21 mouse cellular contexts compared by ENCODE assay signal in the genomic region with DNA sequence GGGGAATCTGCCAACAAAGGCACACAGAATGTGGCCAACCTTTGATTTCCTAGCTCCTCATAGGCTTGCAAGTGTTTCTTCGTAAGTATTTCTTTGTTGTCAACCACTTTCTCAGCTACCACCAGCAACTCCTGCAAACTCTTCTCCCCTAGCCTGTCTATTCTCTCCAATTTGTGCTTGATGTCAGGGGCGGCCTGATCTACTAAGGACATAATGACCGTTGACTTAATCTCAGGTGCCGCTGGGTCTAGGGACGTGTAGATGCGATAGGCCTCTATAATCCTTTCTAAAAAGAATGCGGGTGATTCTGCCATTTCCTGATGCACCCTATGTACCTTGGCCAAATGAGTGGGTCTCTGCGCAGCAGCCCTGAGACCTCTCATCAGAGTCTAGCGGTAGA. TPM values are rescaled to one million over a fixed set of nuclear protein-coding genes. Genes with fewer than 3 reads are reported as not detected.
DNase-seq lines count a peak whose midpoint lies in the region; ATAC-seq and TF ChIP-seq lines count a peak whose summit lies in the region.
"Had no signal": no experiment of that assay in that cellular context is flagged by ENCODE, and none has a peak within 500 bp of the region (broad histone marks: within the 10 kb centered on the region; RNA-seq: fewer than 3 reads in every experiment).

No protein-coding gene starts in this region.

- no peak for TF ChIP-seq CTCF in heart, adult 2 months (IDR thresholded peaks at IDR 0.05)
- no peak for TF ChIP-seq CTCF in liver, postnatal 0 days (IDR thresholded peaks at IDR 0.05; ENCODE audit: low read depth)

- no peaks in the 10 kb centered on the region for H3K27me3 ChIP-seq in heart, embryonic 12.5 days (replicated peaks)
- H3K27me3 ChIP-seq in heart, embryonic 10.5 days (ENCODE audit: insufficient read depth, poor library complexity, severe bottlenecking) = no peaks in the 10 kb centered on the region
- no peaks in the 10 kb centered on the region for H3K27me3 ChIP-seq in heart, adult 2 months (ENCODE audit: control insufficient read depth, insufficient read depth, low read length)
- no peaks in the 10 kb centered on the region for H3K27me3 ChIP-seq in liver, embryonic 11.5 days (replicated peaks; ENCODE audit: control insufficient read depth, insufficient read depth, low read length)
- no peaks in the 10 kb centered on the region for H3K27me3 ChIP-seq in liver, postnatal 0 days (ENCODE audit: insufficient read depth, low read length)
- H3K27me3 ChIP-seq in midbrain, embryonic 11.5 days (ENCODE audit: control insufficient read depth, insufficient read depth, low read length) = no peaks in the 10 kb centered on the region
- no peaks in the 10 kb centered on the region for H3K27me3 ChIP-seq in midbrain, embryonic 14.5 days (ENCODE audit: control insufficient read depth, insufficient read depth, low read length)
- H3K27me3 ChIP-seq: Patski had no signal

- no peaks in the 10 kb centered on the region for H3K79me2 ChIP-seq in heart, adult 2 months (replicated peaks; ENCODE audit: control insufficient read depth, insufficient read depth, low read length)

- peaks cover 25% of the 10 kb centered on the region for H3K36me3 ChIP-seq in heart, embryonic 12.5 days
- H3K36me3 ChIP-seq in heart, embryonic 10.5 days = peaks cover 23% of the 10 kb centered on the region; the same call in 1 of the 2 replicates
- no peaks in the 10 kb centered on the region for H3K36me3 ChIP-seq in heart, adult 2 months (ENCODE audit: control insufficient read depth, insufficient read depth, low read length)
- no peaks in the 10 kb centered on the region for H3K36me3 ChIP-seq in liver, embryonic 11.5 days (ENCODE audit: control insufficient read depth, insufficient read depth, low read length)
- peaks cover 4% of the 10 kb centered on the region; the same call in 1 of the 2 replicates for H3K36me3 ChIP-seq in liver, postnatal 0 days (replicated peaks; ENCODE audit: insufficient read depth, low read length)
- no peaks in the 10 kb centered on the region; the same call in 1 of the 2 replicates for H3K36me3 ChIP-seq in midbrain, embryonic 11.5 days (ENCODE audit: control insufficient read depth, insufficient read depth, low read length)
- H3K36me3 ChIP-seq in midbrain, embryonic 14.5 days (ENCODE audit: control insufficient read depth, insufficient read depth, low read length) = no peaks in the 10 kb centered on the region

- 95% methylated on average over 9 of the region's 9 CpGs for WGBS in heart, embryonic 12.5 days
- WGBS in heart, embryonic 10.5 days = 93% methylated on average over 9 of the region's 9 CpGs
- 96% methylated on average over 9 of the region's 9 CpGs for WGBS in heart, adult 2 months
- WGBS in liver, embryonic 11.5 days = 97% methylated on average over 9 of the region's 9 CpGs
- WGBS in liver, postnatal 0 days (ENCODE audit: insufficient replicate concordance) = 93% methylated on average over 9 of the region's 9 CpGs
- WGBS in midbrain, embryonic 11.5 days = 96% methylated on average over 9 of the region's 9 CpGs
- 96% methylated on average over 9 of the region's 9 CpGs for WGBS in midbrain, embryonic 14.5 days

- no peak overlapping the region for H3K27ac ChIP-seq in heart, embryonic 12.5 days (ENCODE audit: poor library complexity, severe bottlenecking)
- H3K27ac ChIP-seq in heart, embryonic 10.5 days = no peak overlapping the region
- H3K27ac ChIP-seq in heart, adult 2 months = no peak overlapping the region
- no peak overlapping the region for H3K27ac ChIP-seq in liver, embryonic 11.5 days (ENCODE audit: low read depth, low read length)
- H3K27ac ChIP-seq in liver, postnatal 0 days (ENCODE audit: low read depth) = no peak overlapping the region
- H3K27ac ChIP-seq in midbrain, embryonic 11.5 days (ENCODE audit: low read depth, low read length) = no peak overlapping the region
- no peak overlapping the region for H3K27ac ChIP-seq in midbrain, embryonic 14.5 days (replicated peaks; ENCODE audit: low read depth, low read length)

- no peak overlapping the region for H3K4me2 ChIP-seq in heart, embryonic 12.5 days
- no peak overlapping the region for H3K4me2 ChIP-seq in liver, embryonic 11.5 days
- no peak overlapping the region for H3K4me2 ChIP-seq in liver, postnatal 0 days (ENCODE audit: low read depth, low read length)
- H3K4me2 ChIP-seq in midbrain, embryonic 11.5 days = no peak overlapping the region
- no peak overlapping the region for H3K4me2 ChIP-seq in midbrain, embryonic 14.5 days (ENCODE audit: low read length)

- TF ChIP-seq POLR2A in heart, adult 2 months (IDR thresholded peaks at IDR 0.05; ENCODE audit: insufficient read depth, low read depth, low read length) = no peak

- peaks cover 39% of the 10 kb centered on the region for H3K9me3 ChIP-seq in heart, embryonic 12.5 days (replicated peaks)
- peaks cover 13% of the 10 kb centered on the region; the same call in 1 of the 2 replicates for H3K9me3 ChIP-seq in heart, embryonic 10.5 days
- H3K9me3 ChIP-seq in liver, embryonic 11.5 days (ENCODE audit: control insufficient read depth, low read length) = peaks cover 25% of the 10 kb centered on the region; the same call in 1 of the 2 replicates
- H3K9me3 ChIP-seq in liver, postnatal 0 days (ENCODE audit: low read length) = peaks cover 23% of the 10 kb centered on the region
- H3K9me3 ChIP-seq in midbrain, embryonic 11.5 days (ENCODE audit: control insufficient read depth, low read length) = peaks cover 25% of the 10 kb centered on the region; the same call in 1 of the 2 replicates
- H3K9me3 ChIP-seq in midbrain, embryonic 14.5 days (ENCODE audit: control insufficient read depth, low read length) = peaks cover 24% of the 10 kb centered on the region

- ATAC-seq in heart, embryonic 12.5 days (ENCODE audit: insufficient number of reproducible peaks, low FRiP score) = no peak
- ATAC-seq in liver, embryonic 11.5 days (replicated peaks; ENCODE audit: low FRiP score) = no peak
- ATAC-seq in liver, postnatal 0 days = no peak
- ATAC-seq in midbrain, embryonic 11.5 days (ENCODE audit: low FRiP score) = no peak
- no peak for ATAC-seq in midbrain, embryonic 14.5 days (ENCODE audit: low FRiP score, low TSS enrichment)
- ATAC-seq: activated CD4-positive, CD25-positive, alpha-beta regulatory T cell, adult 4 months; CD4-positive, CD25-positive, alpha-beta regulatory T cell, adult 4 months; Patski had no signal

- intact Hi-C loops in heart, adult 2 months (cut with DNase I) = loop anchor here (10.0 kb wide), 1 partner anchor 427 kb away; no protein-coding TSS in a partner anchor

- no peak for TF ChIP-seq EP300 in heart, adult 2 months (IDR thresholded peaks at IDR 0.05; ENCODE audit: insufficient read depth, low read depth, low read length)
- no peak for TF ChIP-seq EP300 in liver, postnatal 0 days (IDR thresholded peaks at IDR 0.05; ENCODE audit: low read depth)

- H3K9ac ChIP-seq in heart, embryonic 12.5 days = no peak overlapping the region
- no peak overlapping the region for H3K9ac ChIP-seq in heart, adult 2 months (ENCODE audit: low read depth, low read length)
- no peak overlapping the region for H3K9ac ChIP-seq in liver, embryonic 11.5 days (ENCODE audit: low read depth, low read length)
- no peak overlapping the region for H3K9ac ChIP-seq in liver, postnatal 0 days (replicated peaks)
- H3K9ac ChIP-seq in midbrain, embryonic 11.5 days (ENCODE audit: low read length) = no peak overlapping the region
- H3K9ac ChIP-seq in midbrain, embryonic 14.5 days (replicated peaks; ENCODE audit: low read length) = no peak overlapping the region

- H3K4me3 ChIP-seq in heart, embryonic 12.5 days = no peak overlapping the region
- no peak overlapping the region for H3K4me3 ChIP-seq in heart, embryonic 10.5 days
- no peak overlapping the region for H3K4me3 ChIP-seq in heart, adult 2 months
- H3K4me3 ChIP-seq in liver, embryonic 11.5 days (ENCODE audit: low read depth, low read length) = no peak overlapping the region
- no peak overlapping the region for H3K4me3 ChIP-seq in liver, postnatal 0 days (ENCODE audit: low read depth, low read length)
- no peak overlapping the region for H3K4me3 ChIP-seq in midbrain, embryonic 11.5 days (ENCODE audit: low read depth, low read length)
- H3K4me3 ChIP-seq in midbrain, embryonic 14.5 days (replicated peaks; ENCODE audit: low read depth, low read length) = no peak overlapping the region

- H3K4me1 ChIP-seq in heart, embryonic 12.5 days (replicated peaks) = peaks cover 3% of the 10 kb centered on the region; the same call in 1 of the 2 replicates
- H3K4me1 ChIP-seq in heart, embryonic 10.5 days = peaks cover 10% of the 10 kb centered on the region
- H3K4me1 ChIP-seq in heart, adult 2 months (ENCODE audit: control insufficient read depth, insufficient read depth, low read length) = peaks cover 4% of the 10 kb centered on the region
- H3K4me1 ChIP-seq in liver, embryonic 11.5 days (replicated peaks; ENCODE audit: control insufficient read depth, insufficient read depth, low read length) = no peaks in the 10 kb centered on the region
- H3K4me1 ChIP-seq in liver, postnatal 0 days (ENCODE audit: insufficient read depth) = peaks cover 7% of the 10 kb centered on the region
- peaks cover 7% of the 10 kb centered on the region; the same call in 1 of the 2 replicates for H3K4me1 ChIP-seq in midbrain, embryonic 11.5 days (ENCODE audit: control insufficient read depth, insufficient read depth, low read length)
- H3K4me1 ChIP-seq in midbrain, embryonic 14.5 days (ENCODE audit: control insufficient read depth, insufficient read depth, low read length) = peaks cover 7% of the 10 kb centered on the region; the same call in 1 of the 2 replicates

- DNase-seq in heart, adult 11 months = peak; percentile 83
- peak; percentile 54 for DNase-seq in heart, embryonic 10.5 days (ENCODE audit: low spot score)
- no peak for DNase-seq in heart, adult 2 months
- DNase-seq in liver, embryonic 11.5 days (ENCODE audit: low spot score) = peak; percentile 16
- no peak for DNase-seq in liver, postnatal 0 days
- DNase-seq in midbrain, embryonic 11.5 days (ENCODE audit: low spot score, missing footprints) = peak; percentile 59
- no peak for DNase-seq in midbrain, embryonic 14.5 days
- DNase-seq: adrenal gland, adult 2 months; adrenal gland, adult 8-10 months; adrenal gland, postnatal 10 days; adrenal gland, postnatal 14 days; adrenal gland, postnatal 25 days; adrenal gland, postnatal 36 days; B cell, adult 2 months; cerebellum, adult 11 months; cerebellum, adult 11-12 months had no signal

RNA-seq across cellular contexts. Expression of gene Ccdc115, which starts 8.0 kb away (rescaled TPM):
- polyA plus RNA-seq in heart, embryonic 12.5 days (2016; fragmentation: Nextera tagmentation; extraction: Ambion mirVana) = 45.9 and 46.6 TPM in 2 replicates
- polyA plus RNA-seq in heart, embryonic 10.5 days (2016; fragmentation: Nextera tagmentation; extraction: Ambion mirVana) = 52.5 and 60.2 TPM in 2 replicates
- 10 to 100 TPM; 15.1 to 15.2 TPM for total RNA-seq in heart, adult 2 months (2021)
- polyA plus RNA-seq in heart, adult 2 months (2012; rRNA removed) = 15.5 and 17.8 TPM in 2 replicates
- polyA plus RNA-seq in liver, embryonic 11.5 days (2014; fragmentation: Nextera tagmentation; extraction: Ambion mirVana) = 65.5 and 65.9 TPM in 2 replicates
- 19.0 and 21.0 TPM in 2 replicates for polyA plus RNA-seq in liver, postnatal 0 days (2015; fragmentation: Nextera tagmentation; extraction: Ambion mirVana)
- polyA plus RNA-seq in midbrain, embryonic 11.5 days (2014; fragmentation: Nextera tagmentation; extraction: Ambion mirVana) = 73.9 and 78.3 TPM in 2 replicates
- polyA plus RNA-seq in midbrain, embryonic 14.5 days (2014; fragmentation: Nextera tagmentation; extraction: Ambion mirVana) = 65.5 and 67.2 TPM in 2 replicates

RNA-seq across cellular contexts. Expression of gene Imp4, which starts 8.2 kb away (rescaled TPM):
- 65.9 and 74.8 TPM in 2 replicates for polyA plus RNA-seq in heart, embryonic 12.5 days (2016; fragmentation: Nextera tagmentation; extraction: Ambion mirVana)
- polyA plus RNA-seq in heart, embryonic 10.5 days (2016; fragmentation: Nextera tagmentation; extraction: Ambion mirVana) = 97.6 and 113 TPM in 2 replicates
- 10 to 100 TPM; 26.5 to 28.6 TPM for total RNA-seq in heart, adult 2 months (2021)
- 21.1 and 24.2 TPM in 2 replicates for polyA plus RNA-seq in heart, adult 2 months (2012; rRNA removed)
- polyA plus RNA-seq in liver, embryonic 11.5 days (2014; fragmentation: Nextera tagmentation; extraction: Ambion mirVana) = 141 and 156 TPM in 2 replicates
- polyA plus RNA-seq in liver, postnatal 0 days (2015; fragmentation: Nextera tagmentation; extraction: Ambion mirVana) = 37.6 and 41.6 TPM in 2 replicates
- polyA plus RNA-seq in midbrain, embryonic 11.5 days (2014; fragmentation: Nextera tagmentation; extraction: Ambion mirVana) = 90.3 and 94.0 TPM in 2 replicates
- polyA plus RNA-seq in midbrain, embryonic 14.5 days (2014; fragmentation: Nextera tagmentation; extraction: Ambion mirVana) = 52.3 and 61.1 TPM in 2 replicates

RNA-seq across cellular contexts. Expression of gene Ptpn18, which starts 28.1 kb away (rescaled TPM):
- 10.4 and 10.8 TPM in 2 replicates for polyA plus RNA-seq in heart, embryonic 12.5 days (2016; fragmentation: Nextera tagmentation; extraction: Ambion mirVana)
- polyA plus RNA-seq in heart, embryonic 10.5 days (2016; fragmentation: Nextera tagmentation; extraction: Ambion mirVana) = 8.1 and 9.1 TPM in 2 replicates
- 1 to 10 TPM; 4.2 TPM for total RNA-seq in heart, adult 2 months (2021)
- 6.5 and 16.3 TPM in 2 replicates for polyA plus RNA-seq in heart, adult 2 months (2012; rRNA removed)
- polyA plus RNA-seq in liver, embryonic 11.5 days (2014; fragmentation: Nextera tagmentation; extraction: Ambion mirVana) = 23.2 and 23.5 TPM in 2 replicates
- 28.2 and 32.1 TPM in 2 replicates for polyA plus RNA-seq in liver, postnatal 0 days (2015; fragmentation: Nextera tagmentation; extraction: Ambion mirVana)
- polyA plus RNA-seq in midbrain, embryonic 11.5 days (2014; fragmentation: Nextera tagmentation; extraction: Ambion mirVana) = 5.5 and 7.3 TPM in 2 replicates
- polyA plus RNA-seq in midbrain, embryonic 14.5 days (2014; fragmentation: Nextera tagmentation; extraction: Ambion mirVana) = 3.0 and 4.0 TPM in 2 replicates
- polyA plus RNA-seq: C2C12 had no signal

Comparison
In these comparisons a context has a peak if more than half of its experiments do, and no peak if none do; other contexts are left out.
1. DNase-seq: peak in heart, adult 11 months (single experiment), heart, embryonic 10.5 days (single experiment), liver, embryonic 11.5 days (single experiment) and midbrain, embryonic 11.5 days (single experiment); none in heart, adult 2 months (0 of 2), liver, postnatal 0 days (single experiment) and midbrain, embryonic 14.5 days (single experiment).